In genomic region chr11:102835549-102835948, GRCm38 (mm10) we compare ENCODE assay signal across 20 mouse cellular contexts. TPM values are rescaled to one million over a fixed set of nuclear protein-coding genes. Genes with fewer than 3 reads are reported as not detected.
DNase-seq lines count a peak whose midpoint lies in the region; ATAC-seq lines count a peak whose summit lies in the region.
"Had no signal": no experiment of that assay in that cellular context is flagged by ENCODE, and none has a peak within 500 bp of the region (broad histone marks: within the 10 kb centered on the region; RNA-seq: fewer than 3 reads in every experiment).

Gene Higd1b (plus strand): TSS chr11:102835849.

- DNase-seq in heart, postnatal 25 days (ENCODE audit: low spot score), result no peak
- DNase-seq in heart, adult 8-10 months (ENCODE audit: low spot score), result no peak
- DNase-seq in lung, postnatal 14 days, result no peak
- peak; percentile 31 for DNase-seq in lung, postnatal 10 days
- DNase-seq in cerebellum, postnatal 36 days, result no peak
- DNase-seq: cerebellum, postnatal 25 days had no signal

- 66% methylated on average over 4 of the region's 4 CpGs for WGBS in forebrain, embryonic 15.5 days
- WGBS in forebrain, embryonic 12.5 days, result 84% methylated on average over 4 of the region's 4 CpGs
- WGBS in lung, embryonic 16.5 days, result 70% methylated on average over 4 of the region's 4 CpGs

- peaks cover 41% of the 10 kb centered on the region for H3K36me3 ChIP-seq in forebrain, embryonic 15.5 days
- peaks cover 44% of the 10 kb centered on the region for H3K36me3 ChIP-seq in forebrain, embryonic 12.5 days (replicated peaks)
- peaks cover 21% of the 10 kb centered on the region for H3K36me3 ChIP-seq in lung, embryonic 16.5 days (ENCODE audit: control insufficient read depth, insufficient read depth, low read length)

- intact Hi-C loops in heart, postnatal 25 days (cut with DNase I), result no loop called here

- no peak within 1 kb of the TSS for H3K9ac ChIP-seq in forebrain, embryonic 15.5 days (replicated peaks)
- no peak within 1 kb of the TSS for H3K9ac ChIP-seq in forebrain, embryonic 12.5 days
- H3K9ac ChIP-seq in lung, embryonic 16.5 days (ENCODE audit: low read length), result no peak within 1 kb of the TSS
- H3K9ac ChIP-seq: heart, embryonic 13.5 days; kidney, embryonic 15.5 days; liver, embryonic 12.5 days had no signal

- H3K4me1 ChIP-seq in forebrain, embryonic 15.5 days, result no peaks in the 10 kb centered on the region
- no peaks in the 10 kb centered on the region for H3K4me1 ChIP-seq in forebrain, embryonic 12.5 days
- peaks cover 11% of the 10 kb centered on the region; the same call in 1 of the 2 replicates for H3K4me1 ChIP-seq in lung, embryonic 16.5 days (replicated peaks; ENCODE audit: control insufficient read depth, insufficient read depth, low read length)
- H3K4me1 ChIP-seq: liver, embryonic 12.5 days had no signal

- no peak within 1 kb of the TSS for H3K27ac ChIP-seq in forebrain, embryonic 15.5 days (replicated peaks)
- no peak within 1 kb of the TSS for H3K27ac ChIP-seq in forebrain, embryonic 12.5 days
- peak within 1 kb of the TSS; percentile 40 for H3K27ac ChIP-seq in lung, embryonic 16.5 days (ENCODE audit: low read length)
- H3K27ac ChIP-seq: heart, embryonic 13.5 days; kidney, embryonic 15.5 days; layer of hippocampus, adult 2 months; limb, embryonic 10.5 days; liver, embryonic 12.5 days had no signal

- H3K9me3 ChIP-seq in forebrain, embryonic 15.5 days, result no peaks in the 10 kb centered on the region
- no peaks in the 10 kb centered on the region for H3K9me3 ChIP-seq in forebrain, embryonic 12.5 days
- H3K9me3 ChIP-seq in lung, embryonic 16.5 days (ENCODE audit: control insufficient read depth, low read length), result no peaks in the 10 kb centered on the region
- H3K9me3 ChIP-seq: heart, embryonic 13.5 days; kidney, embryonic 15.5 days; limb, embryonic 10.5 days; liver, embryonic 12.5 days had no signal

- H3K4me2 ChIP-seq in forebrain, embryonic 15.5 days (replicated peaks), result no peak within 1 kb of the TSS
- no peak within 1 kb of the TSS for H3K4me2 ChIP-seq in forebrain, embryonic 12.5 days
- H3K4me2 ChIP-seq in lung, embryonic 16.5 days (ENCODE audit: low read depth, low read length), result no peak within 1 kb of the TSS
- H3K4me2 ChIP-seq: heart, embryonic 13.5 days; kidney, embryonic 15.5 days; liver, embryonic 12.5 days had no signal

- H3K27me3 ChIP-seq in forebrain, embryonic 15.5 days, result no peaks in the 10 kb centered on the region
- no peaks in the 10 kb centered on the region for H3K27me3 ChIP-seq in forebrain, embryonic 12.5 days
- H3K27me3 ChIP-seq in lung, embryonic 16.5 days (ENCODE audit: control insufficient read depth, insufficient read depth, low read depth, low read length), result no peaks in the 10 kb centered on the region
- H3K27me3 ChIP-seq: heart, embryonic 13.5 days; kidney, embryonic 15.5 days; Patski had no signal

- no peak within 1 kb of the TSS for H3K4me3 ChIP-seq in forebrain, embryonic 15.5 days
- no peak within 1 kb of the TSS for H3K4me3 ChIP-seq in forebrain, embryonic 12.5 days (replicated peaks)
- H3K4me3 ChIP-seq in lung, embryonic 16.5 days (ENCODE audit: low read length), result peak within 1 kb of the TSS; percentile 2; the same call in 1 of the 2 replicates
- H3K4me3 ChIP-seq: heart, embryonic 13.5 days; kidney, embryonic 15.5 days; layer of hippocampus, adult 2 months; limb, embryonic 10.5 days; liver, embryonic 12.5 days had no signal

- no peak for ATAC-seq in forebrain, embryonic 15.5 days (replicated peaks)
- no peak for ATAC-seq in forebrain, embryonic 12.5 days (ENCODE audit: low FRiP score)
- no peak for ATAC-seq in lung, embryonic 16.5 days (ENCODE audit: low read depth)
- ATAC-seq: inflammation-experienced regulatory T-cells, adult 6 months; liver, embryonic 12.5 days; Patski had no signal

RNA-seq across cellular contexts. Expression of gene Higd1b, which starts in this region (rescaled TPM):
- polyA plus RNA-seq in forebrain, embryonic 15.5 days (2015; fragmentation: Nextera tagmentation; extraction: Ambion mirVana), result 12.8 and 13.0 TPM in 2 replicates
- not detected in 2 replicates for polyA plus RNA-seq in forebrain, embryonic 12.5 days (2016; fragmentation: Nextera tagmentation; extraction: Ambion mirVana)
- 10 to 100 TPM; 11.6 to 17.6 TPM for total RNA-seq in heart, postnatal 25 days (2021)
- 10 to 100 TPM in 2 of 4 experiments, 1 to 10 TPM in 2; 6.3 to 15.9 (median 10.3) TPM for total RNA-seq in heart, adult 8-10 months (2022)
- 51.5 and 56.7 TPM in 2 replicates for polyA plus RNA-seq in lung, embryonic 16.5 days (2015; fragmentation: Nextera tagmentation; extraction: Ambion mirVana)
- total RNA-seq: monocyte, adult 5-6 weeks; neutrophil, adult 5-6 weeks had no signal
- polyA plus RNA-seq: embryonic facial prominence, embryonic 11.5 days; heart, embryonic 13.5 days; inflammation-experienced regulatory T-cells, adult 6 months; limb, embryonic 10.5 days; liver, embryonic 12.5 days; Patski; small intestine, adult 2 months had no signal

Comparison
In these comparisons a context has a peak if more than half of its experiments do, and no peak if none do; other contexts are left out.
1. RNA of gene Higd1b (polyA plus RNA-seq): 51.5 to 56.7 TPM in lung, embryonic 16.5 days and 12.8 to 13.0 TPM in forebrain, embryonic 15.5 days; not detected in forebrain, embryonic 12.5 days; every median in the first group is over 10 times any median in the second.